Mouse (Mus musculus): Measurements from ENCODE around the gene Slc45a1.

DNA sequence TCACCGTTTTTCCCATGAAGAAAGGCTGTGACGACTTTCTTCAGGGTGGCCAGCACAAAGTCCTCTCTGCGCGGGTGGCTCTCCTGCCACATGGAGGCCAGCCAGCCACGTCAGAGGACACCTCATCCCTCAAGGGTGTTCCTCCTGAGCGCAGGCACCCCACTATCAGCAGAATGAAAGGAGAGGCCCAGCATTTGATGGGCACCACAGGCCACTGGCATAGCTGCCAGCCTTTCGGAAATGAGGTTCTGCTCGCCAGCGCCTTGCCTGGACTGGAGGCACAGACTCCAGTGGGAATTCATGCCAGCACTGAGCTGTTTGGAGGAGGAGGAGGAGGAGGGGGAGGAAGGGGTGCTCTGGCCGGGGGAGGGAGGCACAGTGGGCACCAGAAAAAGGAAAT lies 16.4 kb downstream of the Slc45a1 start:
- TF ChIP-seq CTCF (conservative IDR thresholded peaks at IDR 0.05; ENCODE audit: low read length), result no peak
- TF ChIP-seq POU5F1 (IDR thresholded peaks at IDR 0.05; ENCODE audit: borderline replicate concordance, low read length), result no peak
